Mouse (Mus musculus): ENCODE results near the gene Rbms1.

- no peak for TF ChIP-seq CTCF (IDR thresholded peaks at IDR 0.05 in 2 of 3, conservative IDR thresholded peaks at IDR 0.05 in 1 of 3; ENCODE audit: control insufficient read depth in 1 of 3, insufficient read depth in 1 of 3, low read depth in 2 of 3, low read length in 3 of 3, poor library complexity in 1 of 3, severe bottlenecking in 1 of 3)
- TF ChIP-seq GABPA (IDR thresholded peaks at IDR 0.05; ENCODE audit: low read depth, low read length), result no peak
- TF ChIP-seq POLR2A (IDR thresholded peaks at IDR 0.05; ENCODE audit: control insufficient read depth in 1 of 2, insufficient read depth in 1 of 2, low read depth in 1 of 2, low read length in 2 of 2, poor library complexity in 1 of 2), result no peak
- TF ChIP-seq USF2 (IDR thresholded peaks at IDR 0.05; ENCODE audit: borderline replicate concordance in 1 of 2, insufficient read depth in 1 of 2, low read depth in 1 of 2, low read length in 2 of 2), result no peak
- TF ChIP-seq USF1 (IDR thresholded peaks at IDR 0.05; ENCODE audit: low read depth, low read length), result no peak
- TF ChIP-seq HCFC1 (IDR thresholded peaks at IDR 0.05; ENCODE audit: low read depth, low read length), result no peak
- TF ChIP-seq CHD2 (IDR thresholded peaks at IDR 0.05; ENCODE audit: low read length), result no peak
- TF ChIP-seq ZNF384 (IDR thresholded peaks at IDR 0.05; ENCODE audit: low read depth, low read length), result no peak
- TF ChIP-seq ETS1 (IDR thresholded peaks at IDR 0.05; ENCODE audit: low read depth, low read length), result no peak
- no peak for TF ChIP-seq EP300 (IDR thresholded peaks at IDR 0.05; ENCODE audit: low read depth in 1 of 2, low read length in 2 of 2)
- no peak for TF ChIP-seq BHLHE40 (IDR thresholded peaks at IDR 0.05; ENCODE audit: borderline replicate concordance, low read depth, low read length)
- TF ChIP-seq SIN3A (IDR thresholded peaks at IDR 0.05; ENCODE audit: low read length), result no peak
These were observed 70.0 kb downstream of the Rbms1 start for GRCm38 (mm10) chr2:60893042-60893441.
